Mouse (Mus musculus) neural tube, embryonic 14.5 days (tissue): ENCODE results near the gene Uap1l1. TPM values are rescaled to one million over a fixed set of nuclear protein-coding genes. Genes with fewer than 3 reads are reported as not detected.

Source experiments
- ATAC-seq: fragments of 200-750 bp; cut with Nextera tagmentation; 2 replicates; pipeline ENCODE4 v1.8.0; 2017; ENCODE audit warnings: low read depth, mild to moderate bottlenecking, moderate TSS enrichment, moderate library complexity
- H3K27ac ChIP-seq: fragments of 300-500 bp; sonication (generic); 2 replicates; pipeline ENCODE4 v1.5.1; 2014; ENCODE audit warnings: low read depth, mild to moderate bottlenecking, control low read depth, low read length, moderate library complexity, mixed read lengths
- H3K27me3 ChIP-seq: fragments of 300-500 bp; sonication (generic); 2 replicates; pipeline ENCODE4 v1.6.1; 2014; ENCODE audit warnings: low read length; ENCODE audit not compliant: control insufficient read depth, insufficient read depth
- H3K36me3 ChIP-seq: fragments of 300-500 bp; sonication (generic); 2 replicates; pipeline ENCODE4 v1.6.1; 2014; ENCODE audit warnings: low read length, mixed read lengths; ENCODE audit not compliant: control insufficient read depth, insufficient read depth
- H3K4me1 ChIP-seq: fragments of 300-500 bp; sonication (generic); 2 replicates; pipeline ENCODE4 v1.6.1; 2014; ENCODE audit warnings: low read length; ENCODE audit not compliant: control insufficient read depth, insufficient read depth
- H3K4me2 ChIP-seq: fragments of 300-500 bp; sonication (generic); 2 replicates; pipeline ENCODE4 v1.6.1; 2014; ENCODE audit warnings: mild to moderate bottlenecking, low read depth, low read length, control low read depth
- H3K4me3 ChIP-seq: fragments of 300-500 bp; sonication (generic); 2 replicates; pipeline ENCODE4 v1.5.1; 2014; ENCODE audit warnings: low read depth, low read length, control low read depth, mixed read lengths
- H3K9ac ChIP-seq: fragments of 300-500 bp; sonication (generic); replicated peaks from 2 replicates; pipeline ENCODE4 v1.6.1; 2014; ENCODE audit warnings: low read depth, mild to moderate bottlenecking, control low read depth, low read length, mixed read lengths
- H3K9me3 ChIP-seq: fragments of 300-500 bp; sonication (generic); 2 replicates; pipeline ENCODE4 v1.6.1; 2016; ENCODE audit warnings: low read length; ENCODE audit not compliant: control insufficient read depth
- WGBS: fragments of 180-500 bp; shearing (Covaris S2); extraction: QIAGEN DNeasy Blood & Tissue Kit; methylation state at CpG from one replicate; pipeline ENCODE4 v1.1.7; 2014; 5-methylcytosine and 5-hydroxymethylcytosine counted together
- polyA plus RNA-seq: library from polyadenylated mRNA; unstranded; fragments of >200 nt; fragmentation: Nextera tagmentation; extraction: Ambion mirVana; gene quantifications from 2 replicates; pipeline ENCODE4 v1.2.1, GENCODE M21; 2014

The Uap1l1 gene
- polyA plus RNA-seq, 1 experiment from 2014 or later: 4.6 TPM

GRCm38 (mm10) chr2:25398065-25398464 is 32.6 kb upstream of the Uap1l1 start:
- H3K4me1 ChIP-seq: peaks cover 11% of the 10 kb centered on the region; the same call in 1 of the 2 replicates
- H3K4me3 ChIP-seq: no peak overlapping the region
- no peak overlapping the region for H3K9ac ChIP-seq
- H3K36me3 ChIP-seq: no peaks in the 10 kb centered on the region
- no peak overlapping the region for H3K27ac ChIP-seq
- no peak for ATAC-seq
- H3K9me3 ChIP-seq: no peaks in the 10 kb centered on the region
- H3K27me3 ChIP-seq: peaks cover 44% of the 10 kb centered on the region
- 88% methylated on average over 7 of the region's 7 CpGs for WGBS
- no peak overlapping the region for H3K4me2 ChIP-seq

GRCm38 (mm10) chr2:25397010-25397409 is 31.5 kb upstream of the Uap1l1 start:
- H3K4me1 ChIP-seq: peaks cover 11% of the 10 kb centered on the region; the same call in 1 of the 2 replicates
- no peaks in the 10 kb centered on the region for H3K36me3 ChIP-seq
- H3K4me2 ChIP-seq: no peak overlapping the region
- 60% methylated on average over 1 of the region's 1 CpGs for WGBS
- no peak for ATAC-seq
- H3K9ac ChIP-seq: no peak overlapping the region
- H3K4me3 ChIP-seq: no peak overlapping the region
- no peak overlapping the region for H3K27ac ChIP-seq
- peaks cover 44% of the 10 kb centered on the region for H3K27me3 ChIP-seq
- no peaks in the 10 kb centered on the region for H3K9me3 ChIP-seq

DNA sequence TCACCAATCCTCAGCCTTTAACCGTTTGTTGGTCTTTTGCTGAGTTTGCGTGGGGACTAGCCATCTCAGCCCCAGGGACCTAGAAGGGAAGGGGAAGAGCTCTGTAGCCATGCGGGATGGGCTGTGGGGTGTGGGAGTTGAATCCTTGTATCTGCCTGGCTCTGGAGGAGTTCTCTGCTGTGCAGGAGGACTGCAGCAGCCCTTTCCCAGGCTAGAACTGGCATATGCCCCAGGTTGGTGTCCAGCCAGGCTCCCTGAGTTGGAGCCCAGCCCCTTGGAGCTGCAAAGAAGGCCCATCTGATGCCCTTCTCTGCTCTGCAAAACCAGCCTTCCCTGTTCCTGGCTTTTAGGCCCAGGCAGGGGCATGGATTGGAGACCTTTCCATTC is 31.1 kb upstream of the Uap1l1 start:
- WGBS: 37% methylated on average over 3 of the region's 3 CpGs

GRCm38 (mm10) chr2:25395721-25396596 is 30.5 kb upstream of the Uap1l1 start, which contains the start of gene Entpd2:
Gene Entpd2, plus strand, starts transcription at chr2:25395874.
- no peak within 1 kb of the TSS for H3K27ac ChIP-seq
- H3K36me3 ChIP-seq: no peaks in the 10 kb centered on the region
- peaks cover 11% of the 10 kb centered on the region; the same call in 1 of the 2 replicates for H3K4me1 ChIP-seq
- H3K27me3 ChIP-seq: peaks cover 44% of the 10 kb centered on the region
- ATAC-seq: no peak
- no peaks in the 10 kb centered on the region for H3K9me3 ChIP-seq
- H3K4me3 ChIP-seq: peak within 1 kb of the TSS; percentile 26
- H3K9ac ChIP-seq: no peak within 1 kb of the TSS
- peak within 1 kb of the TSS; percentile 47 for H3K4me2 ChIP-seq
- WGBS: 2% methylated on average over 57 of the region's 57 CpGs

More for the DNA sequence above, 31.1 kb upstream of the Uap1l1 start:
- Histone ChIP-seq H3K4me3 (peak overlapping the region; percentile 26; the same call in 1 of the 2 replicates), H3K27me3 (peaks cover 44% of the 10 kb centered on the region), H3K9ac (no peak overlapping the region), H3K4me1 (peaks cover 11% of the 10 kb centered on the region; the same call in 1 of the 2 replicates), H3K27ac (no peak overlapping the region), H3K9me3 (no peaks in the 10 kb centered on the region), H3K36me3 (no peaks in the 10 kb centered on the region), H3K4me2 (peak overlapping the region; percentile 47; the same call in 1 of the 2 replicates)
- ATAC-seq: no peak

- no peaks in the 10 kb centered on the region for H3K36me3 ChIP-seq
- 32% methylated on average over 3 of the region's 3 CpGs for WGBS
Measured at GRCm38 (mm10) chr2:25394281-25395221, 29.1 kb upstream of the Uap1l1 start.

DNA sequence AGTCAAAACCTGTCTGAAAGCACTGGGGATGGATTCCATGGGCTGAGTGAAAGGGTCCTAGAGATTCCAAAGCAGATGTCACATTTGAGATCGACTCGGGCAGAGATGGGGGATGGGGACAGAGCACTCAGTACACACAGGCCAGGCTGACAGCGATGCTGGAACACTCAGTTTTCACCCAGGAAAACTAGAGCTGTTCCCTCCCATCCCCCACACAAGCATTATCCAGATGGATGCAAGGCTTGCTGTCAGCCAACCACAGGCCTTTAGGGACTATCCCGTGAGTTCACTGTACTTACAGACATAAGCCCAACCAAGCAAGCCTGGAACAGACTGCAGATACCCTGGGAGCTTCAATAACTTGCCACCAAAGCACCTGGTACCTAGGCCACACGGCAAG is 25.8 kb upstream of the Uap1l1 start:
- H3K27me3 ChIP-seq: peaks cover 14% of the 10 kb centered on the region
- H3K4me3 ChIP-seq: no peak overlapping the region
- H3K4me2 ChIP-seq: no peak overlapping the region
- no peaks in the 10 kb centered on the region for H3K36me3 ChIP-seq
- H3K27ac ChIP-seq: no peak overlapping the region
- peaks cover 6% of the 10 kb centered on the region; the same call in 1 of the 2 replicates for H3K4me1 ChIP-seq
- no peak for ATAC-seq
- H3K9me3 ChIP-seq: no peaks in the 10 kb centered on the region
- WGBS: 68% methylated on average over 5 of the region's 5 CpGs
- H3K9ac ChIP-seq: no peak overlapping the region

More at GRCm38 (mm10) chr2:25394281-25395221, 29.1 kb upstream of the Uap1l1 start:
- Histone ChIP-seq H3K27me3 (peaks cover 39% of the 10 kb centered on the region), H3K4me2 (no peak overlapping the region), H3K9ac (no peak overlapping the region), H3K4me1 (peaks cover 6% of the 10 kb centered on the region; the same call in 1 of the 2 replicates), H3K4me3 (no peak overlapping the region), H3K27ac (no peak overlapping the region), H3K9me3 (no peaks in the 10 kb centered on the region)
- 0 out of 2 replicates have a peak, but pooled peaks have one; percentile 31 for ATAC-seq

- Histone ChIP-seq H3K4me3 (no peak overlapping the region), H3K27ac (no peak overlapping the region), H3K9me3 (no peaks in the 10 kb centered on the region), H3K27me3 (no peaks in the 10 kb centered on the region), H3K4me1 (no peaks in the 10 kb centered on the region), H3K9ac (no peak overlapping the region), H3K4me2 (no peak overlapping the region), H3K36me3 (no peaks in the 10 kb centered on the region)
- ATAC-seq: no peak
- WGBS: 82% methylated on average over 5 of the region's 5 CpGs
Measured at GRCm38 (mm10) chr2:25384492-25384891, 19.0 kb upstream of the Uap1l1 start.

DNA sequence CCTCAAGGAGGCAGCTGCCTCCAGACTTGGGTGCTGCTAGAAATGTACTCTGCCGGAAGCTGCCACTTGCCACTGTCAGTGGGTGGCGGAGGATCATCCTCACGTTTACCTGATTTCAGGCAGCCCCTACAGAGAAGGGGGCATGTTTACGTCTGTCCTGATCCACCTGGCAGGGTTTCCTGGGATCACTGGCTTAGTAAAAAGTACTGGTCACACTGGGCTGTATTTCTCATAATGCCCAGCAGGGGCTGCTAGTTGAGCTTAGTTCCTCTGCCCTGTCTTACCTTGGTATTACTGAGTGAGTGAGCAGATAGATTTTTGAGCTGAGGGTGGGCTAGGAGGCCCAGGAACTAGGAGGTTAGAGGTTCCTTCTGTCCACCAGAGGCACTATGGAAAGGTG is 11.1 kb upstream of the Uap1l1 start:
- Histone ChIP-seq H3K27me3 (no peaks in the 10 kb centered on the region), H3K9ac (no peak overlapping the region), H3K36me3 (no peaks in the 10 kb centered on the region), H3K4me3 (no peak overlapping the region), H3K9me3 (no peaks in the 10 kb centered on the region), H3K4me1 (peaks cover 8% of the 10 kb centered on the region; the same call in 1 of the 2 replicates), H3K4me2 (no peak overlapping the region), H3K27ac (no peak overlapping the region)
- 75% methylated on average over 4 of the region's 4 CpGs for WGBS
- ATAC-seq: no peak
